Mouse (Mus musculus): Measurements from ENCODE around the gene Pdhx. TPM values are rescaled to one million over a fixed set of nuclear protein-coding genes. Genes with fewer than 3 reads are reported as not detected.
A peak's percentile ranks its signal among the peaks of the same experiment; 100 is the strongest.

Pdhx gene
- 10 to 100 TPM; 60.0 to 64.6 TPM for total RNA-seq (2021)
- long read RNA-seq, experiment 1, transcript Pdhx-201 (11 exons, 2,506 nt) = major isoform, 115 of 119 reads
- long read RNA-seq, experiment 1, partial matches to known transcripts = 3 of 119 reads
- long read RNA-seq, experiment 1, other reads (novel, unspliced or antisense) = 1 of 119 reads
- long read RNA-seq, experiment 2, transcript Pdhx-201 (11 exons, 2,506 nt) = major isoform, 87 of 99 reads
- long read RNA-seq, experiment 2, partial matches to known transcripts = 1 of 99 reads
- long read RNA-seq, experiment 2, other reads (novel, unspliced or antisense) = 10 of 99 reads

DNA sequence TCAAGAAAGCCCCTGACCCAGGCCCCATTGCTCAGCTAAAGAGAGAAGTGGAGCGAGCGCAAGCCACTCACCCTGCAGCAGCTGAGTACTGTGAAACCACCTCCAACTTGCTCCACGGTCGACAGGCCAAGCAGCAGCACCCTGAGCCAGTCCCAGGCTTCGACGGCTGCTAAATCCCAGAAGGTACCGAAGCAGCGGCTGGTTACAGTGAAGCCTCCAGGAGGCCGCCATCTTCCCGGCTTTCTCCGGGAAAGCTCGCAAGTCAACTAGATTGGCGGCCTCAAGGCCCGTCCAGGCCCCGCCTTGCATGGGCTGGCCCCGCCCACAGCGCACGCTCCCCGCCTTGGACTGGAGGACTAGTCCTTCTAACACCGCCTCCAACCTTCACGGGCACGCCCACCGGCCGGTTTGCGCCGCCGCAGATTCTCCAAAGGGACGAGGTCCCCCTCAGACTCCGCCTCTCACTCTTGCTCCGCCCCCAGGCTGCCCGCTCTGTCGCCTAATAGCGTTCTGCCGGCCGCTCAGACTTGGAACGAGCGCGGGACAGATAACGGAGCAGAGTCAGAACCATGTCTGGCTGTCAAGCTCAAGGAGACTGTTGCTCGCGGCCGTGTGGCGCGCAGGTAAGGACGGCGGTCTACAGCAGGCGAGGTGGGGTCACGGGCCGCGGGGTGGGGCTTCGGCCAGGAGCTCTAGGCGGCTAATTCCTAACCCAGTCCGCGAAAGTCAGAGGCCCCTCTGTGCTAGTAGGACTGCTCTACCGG, at the start of gene Pdhx, which contains the start of gene Apip:
Gene Pdhx, minus strand, starts transcription at position 295 of the 764 bp plus-strand sequence.
Gene Apip, plus strand, starts transcription at position 457 of the 764 bp plus-strand sequence.
- DNase-seq (ENCODE audit: low spot score in 2 of 2) = peak; percentile 100

- no peak for DNase-seq (ENCODE audit: low spot score in 2 of 2)
These were observed 46.0 kb upstream of the Pdhx start for GRCm38 (mm10) chr2:103119197-103119854.

GRCm38 (mm10) chr2:103118324-103119196, 45.2 kb upstream of the Pdhx start:
- no peak for DNase-seq (ENCODE audit: low spot score in 2 of 2)

DNA sequence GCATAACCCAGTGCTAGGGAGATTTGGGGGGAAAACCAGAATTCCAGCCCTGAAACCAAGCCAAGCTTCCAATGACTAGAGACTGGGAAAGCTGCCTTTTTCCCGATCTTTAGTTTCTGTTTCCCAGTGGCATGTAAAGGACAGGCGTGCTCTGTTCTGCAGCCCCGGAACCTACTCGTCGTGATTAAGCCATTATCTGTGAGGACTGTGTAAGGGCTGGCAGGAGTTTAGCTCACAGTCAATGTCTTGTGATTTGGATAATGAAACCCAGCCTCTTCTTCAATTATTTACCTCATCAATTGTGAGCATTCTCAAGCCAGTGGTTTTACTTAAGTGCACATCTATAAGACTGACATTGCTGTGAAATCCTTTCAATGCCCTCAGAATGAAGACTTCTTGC, 43.9 kb upstream of the Pdhx start:
- DNase-seq (ENCODE audit: low spot score in 2 of 2) = no peak

DNA sequence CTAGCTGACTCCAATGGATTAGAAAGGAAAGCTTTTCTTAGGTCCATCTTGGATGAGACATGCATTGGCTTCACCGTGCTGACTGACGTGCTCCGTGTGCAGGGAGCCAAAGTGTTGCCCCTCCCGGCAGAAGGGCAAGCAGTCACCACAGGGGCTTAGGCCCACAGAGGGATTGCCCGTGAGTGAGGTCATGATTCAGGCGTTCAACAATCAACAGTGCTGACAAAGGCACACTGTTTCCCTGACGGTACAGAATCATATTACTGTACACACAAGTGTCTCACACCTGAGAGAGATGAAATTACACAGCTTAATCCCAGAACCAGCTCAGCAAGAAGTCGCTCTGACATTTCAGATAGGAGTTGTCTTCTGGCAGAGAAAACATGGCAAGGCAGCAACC, 38.4 kb upstream of the Pdhx start:
- DNase-seq (ENCODE audit: low spot score in 2 of 2) = no peak

GRCm38 (mm10) chr2:103106172-103106571, 32.9 kb upstream of the Pdhx start:
- DNase-seq (ENCODE audit: low spot score in 2 of 2) = no peak

- no peak for DNase-seq (ENCODE audit: low spot score in 2 of 2)
These were observed 29.3 kb upstream of the Pdhx start for GRCm38 (mm10) chr2:103102595-103102994.

- DNase-seq (ENCODE audit: low spot score in 2 of 2) = no peak
These were observed 16.2 kb upstream of the Pdhx start for GRCm38 (mm10) chr2:103089521-103089920.

- DNase-seq (ENCODE audit: low spot score in 2 of 2) = no peak
These were observed 14.8 kb upstream of the Pdhx start for GRCm38 (mm10) chr2:103088099-103088498.

- DNase-seq (ENCODE audit: low spot score in 2 of 2) = no peak
These were observed 13.1 kb upstream of the Pdhx start for GRCm38 (mm10) chr2:103086432-103086831.

DNA sequence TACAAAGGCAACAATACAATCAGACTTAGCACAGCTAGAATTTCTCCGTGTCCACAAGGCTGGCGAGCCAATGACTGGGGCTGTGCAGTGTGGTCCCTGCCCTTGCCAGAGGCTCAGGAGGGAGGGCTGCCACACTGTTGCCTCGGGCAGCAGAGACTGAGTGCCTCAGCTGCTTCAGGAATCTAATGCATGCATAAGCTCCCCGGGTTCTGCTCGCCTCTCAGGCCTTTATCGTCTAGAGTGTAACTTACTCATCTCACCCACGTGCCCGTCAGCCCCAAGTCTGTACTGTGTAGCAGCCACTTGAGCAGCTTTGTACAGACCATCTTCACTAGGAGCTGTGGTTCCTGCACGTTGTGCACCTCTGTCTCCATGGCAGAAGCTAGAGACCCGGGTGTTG, 12.3 kb upstream of the Pdhx start:
- no peak for DNase-seq (ENCODE audit: low spot score in 2 of 2)

DNA sequence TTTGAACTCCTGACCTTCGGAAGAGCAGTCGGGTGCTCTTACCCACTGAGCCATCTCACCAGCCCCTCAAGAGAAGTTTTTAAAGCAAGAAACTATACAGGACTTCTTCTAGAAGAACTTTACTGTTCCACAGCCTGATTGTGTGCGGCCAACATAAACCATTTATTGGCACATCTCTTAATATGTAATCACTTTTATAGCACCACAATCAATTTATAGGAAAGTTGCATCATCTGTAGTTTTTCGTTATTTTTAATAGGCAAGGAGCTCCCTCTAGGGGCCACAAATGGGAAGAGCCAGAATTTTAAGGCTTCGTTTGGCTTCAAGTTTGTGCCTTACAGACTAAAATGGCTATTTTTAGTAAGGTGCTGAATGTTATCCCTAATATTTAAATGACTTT, 11.1 kb upstream of the Pdhx start:
- DNase-seq (ENCODE audit: low spot score in 2 of 2) = no peak

DNA sequence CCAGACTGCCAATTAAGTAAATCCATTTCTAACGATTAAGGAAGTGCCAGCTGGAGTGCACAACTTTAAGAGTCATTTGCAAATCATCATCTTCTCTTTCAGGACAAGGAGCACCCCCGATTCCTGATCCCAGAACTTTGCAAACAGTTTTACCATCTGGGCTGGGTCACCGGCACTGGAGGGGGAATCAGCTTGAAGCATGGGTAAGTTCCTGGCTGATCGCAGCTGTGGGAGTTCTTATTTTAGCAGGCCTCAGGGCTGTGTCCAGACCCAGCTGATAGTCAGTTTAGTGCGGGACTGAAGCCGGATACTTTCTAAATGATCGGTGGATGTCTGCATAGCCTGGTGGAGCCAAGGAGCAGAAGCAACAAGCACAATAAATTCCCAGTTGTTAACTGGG, 9.5 kb upstream of the Pdhx start:
- no peak for DNase-seq (ENCODE audit: low spot score in 2 of 2)

GRCm38 (mm10) chr2:103081706-103082105, 8.4 kb upstream of the Pdhx start:
- DNase-seq (ENCODE audit: low spot score in 2 of 2) = no peak

GRCm38 (mm10) chr2:103081117-103081516, 7.8 kb upstream of the Pdhx start:
- no peak for DNase-seq (ENCODE audit: low spot score in 2 of 2)

GRCm38 (mm10) chr2:103070586-103070985, 2.7 kb downstream of the Pdhx start:
- DNase-seq (ENCODE audit: low spot score in 2 of 2) = no peak

DNA sequence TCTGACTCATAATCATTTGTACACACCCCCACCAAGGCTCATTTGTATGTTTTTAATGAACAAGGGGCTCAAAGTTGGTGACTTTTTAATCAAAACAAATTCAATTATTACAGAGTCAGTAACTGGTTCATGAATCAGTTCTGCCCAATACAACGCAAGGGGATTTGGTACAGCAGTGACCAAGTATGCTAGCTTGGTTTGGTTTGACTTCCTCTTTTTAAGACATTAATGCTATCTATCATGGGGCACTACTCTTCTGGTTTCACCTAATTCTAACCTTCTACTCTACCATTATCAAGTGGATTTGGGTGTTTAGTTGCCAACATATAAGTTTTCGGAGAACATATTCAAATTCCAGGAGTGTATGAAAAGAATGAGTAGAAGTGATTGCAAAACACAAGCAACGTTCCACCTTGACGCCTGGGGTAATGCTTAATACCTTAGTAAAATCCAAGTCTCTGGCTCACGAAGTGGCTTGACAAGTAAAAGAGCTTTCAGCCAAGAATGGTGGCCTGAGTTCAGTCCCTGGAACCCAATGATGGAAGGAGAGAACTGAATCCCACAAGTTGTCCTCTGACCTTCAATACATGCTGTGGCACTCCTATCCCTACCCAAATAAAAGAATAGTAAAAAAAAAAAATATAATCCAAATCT, 3.4 kb downstream of the Pdhx start:
- no peak for DNase-seq (ENCODE audit: low spot score in 2 of 2)

DNA sequence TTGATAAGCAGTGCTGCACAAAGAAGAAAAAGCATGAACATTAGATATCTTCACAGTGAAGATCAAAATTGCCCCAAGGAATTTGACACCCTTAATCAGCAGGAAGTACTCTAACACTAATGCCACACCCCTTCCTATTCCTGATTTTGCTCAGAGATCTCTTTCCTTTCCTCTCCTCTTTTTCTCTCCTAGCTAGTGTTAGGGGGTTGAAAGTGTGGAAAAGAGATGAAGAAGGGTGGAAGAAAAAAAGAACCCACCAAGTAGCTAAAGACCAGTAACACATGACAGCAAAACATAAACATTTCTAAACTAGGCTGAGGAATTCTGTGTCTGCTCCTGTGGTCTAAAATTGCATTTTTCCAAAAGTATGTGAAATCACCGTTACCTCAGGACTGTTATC, 4.7 kb downstream of the Pdhx start:
- no peak for DNase-seq (ENCODE audit: low spot score in 2 of 2)

- no peak for DNase-seq (ENCODE audit: low spot score in 2 of 2)
These were observed 5.6 kb downstream of the Pdhx start for GRCm38 (mm10) chr2:103067552-103068207.

Measured in gastrocnemius, postnatal 4 days (tissue).